Mouse (Mus musculus): ENCODE results near the gene Capg. TPM values are rescaled to one million over a fixed set of nuclear protein-coding genes. Genes with fewer than 3 reads are reported as not detected.
A peak's percentile ranks its signal among the peaks of the same experiment; 100 is the strongest.

Capg gene
- total and polyA plus RNA-seq, 3 experiments: 241 to 283 TPM; not detected in 1

DNA sequence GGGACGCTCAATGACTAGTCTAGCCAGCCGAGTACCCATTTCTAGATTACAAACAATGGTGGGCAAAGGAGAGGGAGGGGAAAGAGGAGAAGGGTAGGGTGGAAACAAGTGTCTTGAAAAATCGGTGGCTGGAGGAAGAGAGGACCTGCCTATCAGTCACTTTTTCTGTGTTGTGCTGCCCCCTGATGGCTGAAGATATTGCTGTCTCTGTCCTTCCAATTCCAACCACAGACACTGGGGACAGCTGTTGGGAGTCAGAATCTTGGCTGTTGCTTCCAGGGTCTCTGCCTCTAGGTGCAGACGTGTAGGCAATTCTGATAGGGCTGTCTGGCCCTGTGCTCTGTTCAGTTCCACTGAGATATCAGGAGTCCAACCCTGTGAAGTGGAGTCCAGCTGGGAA lies 21.9 kb downstream of the Capg start:
- no peaks in the 10 kb centered on the region for H3K4me1 ChIP-seq (ENCODE audit: control insufficient read depth in 1 of 2, insufficient read depth in 2 of 2, low read length in 2 of 2)
- no peak overlapping the region for H3K4me3 ChIP-seq (ENCODE audit: control insufficient read depth in 1 of 2, insufficient read depth in 1 of 2, low read depth in 2 of 2, low read length in 2 of 2)
- H3K9me3 ChIP-seq (replicated peaks; ENCODE audit: insufficient read depth, low read length): no peaks in the 10 kb centered on the region
- peak; percentile 89 for DNase-seq (ENCODE audit: low read depth, low spot score)
- no peaks in the 10 kb centered on the region for H3K79me2 ChIP-seq (ENCODE audit: control insufficient read depth, insufficient read depth, low read length, poor library complexity)
- peak overlapping the region; percentile 23 for H3K9ac ChIP-seq (ENCODE audit: control insufficient read depth, low read depth, low read length, poor library complexity, severe bottlenecking)
- peak; percentile 96 for TF ChIP-seq ZC3H11A (IDR thresholded peaks at IDR 0.05; ENCODE audit: low read depth, low read length)
- no peak for TF ChIP-seq POLR2AphosphoS2 (IDR thresholded peaks at IDR 0.05; ENCODE audit: low read length)
- TF ChIP-seq ZMIZ1 (IDR thresholded peaks at IDR 0.05; ENCODE audit: low read depth, low read length): no peak
- TF ChIP-seq MAZ (IDR thresholded peaks at IDR 0.05; ENCODE audit: low read depth, low read length): peak; percentile 40; the same call in 1 of the 2 replicates
- no peak for TF ChIP-seq MYB (IDR thresholded peaks at IDR 0.05; ENCODE audit: low read depth, low read length)
- peak; percentile 75 to 98 (median 83) for TF ChIP-seq CTCF (IDR thresholded peaks at IDR 0.05 in 2 of 3, conservative IDR thresholded peaks at IDR 0.05 in 1 of 3; ENCODE audit: control insufficient read depth in 1 of 3, insufficient read depth in 1 of 3, low read depth in 2 of 3, low read length in 3 of 3, poor library complexity in 1 of 3, severe bottlenecking in 1 of 3)
- TF ChIP-seq NRF1 (IDR thresholded peaks at IDR 0.05; ENCODE audit: insufficient read depth, low read depth, low read length, poor library complexity, severe bottlenecking): 0 out of 2 replicates have a peak, but pooled peaks have one; percentile 12
- peak; percentile 59; the same call in 1 of the 2 replicates for TF ChIP-seq SIN3A (IDR thresholded peaks at IDR 0.05; ENCODE audit: low read length)
- TF ChIP-seq MYC (IDR thresholded peaks at IDR 0.05; ENCODE audit: low read depth, low read length): no peak
- TF ChIP-seq HCFC1 (IDR thresholded peaks at IDR 0.05; ENCODE audit: low read depth, low read length): no peak
- TF ChIP-seq ZNF384 (IDR thresholded peaks at IDR 0.05; ENCODE audit: low read depth, low read length): 0 out of 2 replicates have a peak, but pooled peaks have one; percentile 14
- no peak for TF ChIP-seq MXI1 (IDR thresholded peaks at IDR 0.05; ENCODE audit: low read depth, low read length)
- TF ChIP-seq RAD21 (IDR thresholded peaks at IDR 0.05; ENCODE audit: low read depth, low read length): peak; percentile 95
- TF ChIP-seq TBP (IDR thresholded peaks at IDR 0.05; ENCODE audit: low read depth, low read length): no peak
- no peak for TF ChIP-seq NELFE (IDR thresholded peaks at IDR 0.05; ENCODE audit: low read depth, low read length)
- no peak for TF ChIP-seq TCF12 (IDR thresholded peaks at IDR 0.05; ENCODE audit: low read depth, low read length)
- TF ChIP-seq GATA1 (IDR thresholded peaks at IDR 0.05; ENCODE audit: low read depth, low read length): no peak
- no peak for TF ChIP-seq GABPA (IDR thresholded peaks at IDR 0.05; ENCODE audit: low read depth, low read length)
- TF ChIP-seq USF1 (IDR thresholded peaks at IDR 0.05; ENCODE audit: low read depth, low read length): no peak
- no peak for TF ChIP-seq KAT2A (conservative IDR thresholded peaks at IDR 0.05; ENCODE audit: low read depth, low read length)
- TF ChIP-seq E2F4 (IDR thresholded peaks at IDR 0.05; ENCODE audit: borderline replicate concordance, low read depth, low read length): no peak
- TF ChIP-seq ELF1 (IDR thresholded peaks at IDR 0.05; ENCODE audit: low read depth, low read length): peak; percentile 56; the same call in 1 of the 2 replicates
- TF ChIP-seq POLR2AphosphoS5 (IDR thresholded peaks at IDR 0.05; ENCODE audit: borderline replicate concordance, low read depth, low read length): no peak
- TF ChIP-seq SMC3 (IDR thresholded peaks at IDR 0.05; ENCODE audit: low read depth, low read length): peak; percentile 97
- no peak for TF ChIP-seq JUND (IDR thresholded peaks at IDR 0.05; ENCODE audit: low read depth, low read length)
- no peaks in the 10 kb centered on the region for H3K27me3 ChIP-seq (ENCODE audit: control insufficient read depth in 1 of 2, insufficient read depth in 2 of 2, low read length in 2 of 2)
- H3K36me3 ChIP-seq (ENCODE audit: control insufficient read depth in 1 of 2, insufficient read depth in 2 of 2, low read length in 2 of 2): peaks cover 0 to 4% of the 10 kb centered on the region in 2 experiments; a peak in 2 of 4 replicates
- H3K27ac ChIP-seq (ENCODE audit: control insufficient read depth, low read depth, low read length): no peak overlapping the region
